12 mouse cellular contexts compared by ENCODE assay signal in the genomic region with DNA sequence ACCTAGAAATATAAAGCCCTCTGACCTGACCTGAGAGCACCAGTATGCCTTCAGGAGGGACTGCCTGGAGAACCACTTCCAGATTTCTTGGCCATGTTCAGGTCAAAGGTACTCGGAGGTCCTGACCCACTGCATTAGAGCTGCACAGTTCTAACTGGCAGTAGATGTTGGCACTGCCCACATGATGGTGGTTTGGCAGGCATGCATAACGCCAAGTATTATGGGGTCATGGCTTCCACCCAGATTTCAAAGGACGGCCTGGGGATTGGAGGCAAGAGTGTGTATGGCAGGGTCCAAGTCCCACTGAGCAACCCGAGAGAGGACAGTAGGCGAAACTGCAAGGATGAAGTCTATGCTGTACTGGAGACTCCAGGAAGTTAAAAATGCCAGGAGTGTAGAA. TPM values are rescaled to one million over a fixed set of nuclear protein-coding genes. Genes with fewer than 3 reads are reported as not detected.
DNase-seq lines count a peak whose midpoint lies in the region.
"Had no signal": no experiment of that assay in that cellular context is flagged by ENCODE, and none has a peak within 500 bp of the region (broad histone marks: within the 10 kb centered on the region; RNA-seq: fewer than 3 reads in every experiment).

No protein-coding gene starts in this region.

- peak; percentile 68 for DNase-seq in adrenal gland, postnatal 14 days
- no peak for DNase-seq in adrenal gland, adult 18-20 months (ENCODE audit: low spot score in 2 of 2)
- peak; percentile 95 for DNase-seq in heart, adult 11 months
- no peak for DNase-seq in heart, postnatal 4 days
- DNase-seq in kidney, adult 18-20 months, result peak; percentile 47
- no peak for DNase-seq in kidney, postnatal 14 days
- peak; percentile 54 for DNase-seq in adipocyte (ENCODE audit: low spot score)
- DNase-seq in layer of hippocampus, adult 18-20 months (ENCODE audit: low spot score in 2 of 2), result no peak
- DNase-seq: liver; right cerebral cortex, postnatal 4 days; thymus, adult 18-20 months; thymus, postnatal 25 days had no signal

RNA-seq across cellular contexts. Expression of gene Gpx3, which starts 11.6 kb away (rescaled TPM):
- total RNA-seq in adrenal gland, postnatal 14 days (2021), result 308 and 532 TPM in 2 replicates
- 100 to 1,000 TPM; 218 to 375 TPM for total RNA-seq in adrenal gland, adult 18-20 months (2021)
- 100 to 1,000 TPM; 153 to 177 TPM for total RNA-seq in heart, postnatal 4 days (2021)
- 1 to 10 TPM; 4.7 to 5.8 TPM for total RNA-seq in layer of hippocampus, adult 18-20 months (2021)

RNA-seq across cellular contexts. Expression of gene Hint1, which starts 47.7 kb away (rescaled TPM):
- 379 and 380 TPM in 2 replicates for total RNA-seq in adrenal gland, postnatal 14 days (2021)
- 100 to 1,000 TPM; 347 to 382 TPM for total RNA-seq in adrenal gland, adult 18-20 months (2021)
- total RNA-seq in heart, postnatal 4 days (2021), result 100 to 1,000 TPM; 364 to 393 TPM
- 100 to 1,000 TPM; 265 to 272 TPM for total RNA-seq in layer of hippocampus, adult 18-20 months (2021)

RNA-seq across cellular contexts. Expression of gene Tnip1, which starts 48.9 kb away (rescaled TPM):
- total RNA-seq in adrenal gland, postnatal 14 days (2021), result 53.8 and 74.2 TPM in 2 replicates
- 10 to 100 TPM; 63.7 to 85.8 TPM for total RNA-seq in adrenal gland, adult 18-20 months (2021)
- 10 to 100 TPM; 29.5 to 33.7 TPM for total RNA-seq in heart, postnatal 4 days (2021)
- total RNA-seq in layer of hippocampus, adult 18-20 months (2021), result 10 to 100 TPM; 35.2 to 39.0 TPM

RNA-seq across cellular contexts. Expression of gene Lyrm7, which starts 53.1 kb away (rescaled TPM):
- 18.5 and 26.0 TPM in 2 replicates for total RNA-seq in adrenal gland, postnatal 14 days (2021)
- total RNA-seq in adrenal gland, adult 18-20 months (2021), result 10 to 100 TPM in 1 of 2 experiments, 1 to 10 TPM in 1; 8.4 to 22.2 TPM
- total RNA-seq in heart, postnatal 4 days (2021), result 10 to 100 TPM; 20.3 to 28.3 TPM
- total RNA-seq in layer of hippocampus, adult 18-20 months (2021), result 10 to 100 TPM; 29.5 to 35.5 TPM

Comparison
In these comparisons a context has a peak if more than half of its experiments do, and no peak if none do; other contexts are left out.
1. DNase-seq: peak in adrenal gland, postnatal 14 days (single experiment), heart, adult 11 months (single experiment), kidney, adult 18-20 months (single experiment) and adipocyte (single experiment); none in adrenal gland, adult 18-20 months (0 of 2), heart, postnatal 4 days (single experiment), kidney, postnatal 14 days (single experiment) and layer of hippocampus, adult 18-20 months (0 of 2).
2. RNA of gene Gpx3, which starts 11.6 kb away (total RNA-seq): 218 to 375 TPM in adrenal gland, adult 18-20 months, 308 to 532 TPM in adrenal gland, postnatal 14 days and 153 to 177 TPM in heart, postnatal 4 days; 4.7 to 5.8 TPM in layer of hippocampus, adult 18-20 months; every median in the first group is over 10 times any median in the second.